Mouse (Mus musculus): ENCODE measurements at regions not wholly inside any gene's neighbourhood (a gene's known extent, or its start where the extent isn't known, plus 50 kb on each side); places are given as distances from the start of the nearest gene placed in this dataset.

- no peak for TF ChIP-seq FOSL1 (IDR thresholded peaks at IDR 0.05; ENCODE audit: insufficient read depth, low read length, poor library complexity, severe bottlenecking)
- no peak for TF ChIP-seq MAX (IDR thresholded peaks at IDR 0.05)
- no peak for TF ChIP-seq CTCF (IDR thresholded peaks at IDR 0.05; ENCODE audit: control insufficient read depth, insufficient read depth, insufficient read length)
- no peak for TF ChIP-seq MYOG (IDR thresholded peaks at IDR 0.05; ENCODE audit: control insufficient read depth, extremely low read depth, insufficient read length)
- TF ChIP-seq CEBPB (IDR thresholded peaks at IDR 0.05; ENCODE audit: low read depth) = no peak
These were observed 250.0 kb upstream of the Prok2 start for GRCm38 (mm10) chr6:99976144-99976543.

Measured in C2C12 (cell line).